In the genomic region with DNA sequence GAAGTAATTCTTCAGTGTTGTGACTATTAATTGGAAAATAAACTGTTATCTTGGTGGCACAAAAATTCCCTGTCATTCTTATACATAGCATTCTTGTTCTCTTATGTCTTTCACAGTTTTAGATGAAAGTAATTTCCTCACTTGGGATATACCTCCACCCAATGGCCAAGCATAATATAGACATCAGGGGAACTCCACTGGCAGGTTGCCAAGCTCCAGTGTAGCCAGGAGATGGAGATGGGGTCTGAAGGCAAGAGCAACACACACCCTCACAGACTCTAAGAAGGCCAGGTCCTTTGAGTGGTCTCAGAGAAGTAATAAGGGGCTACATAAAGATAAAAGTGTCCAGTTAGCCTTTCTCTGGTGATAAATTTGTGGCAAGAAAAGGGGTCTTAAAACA, we compare ENCODE assay signal across 12 mouse cellular contexts. TPM values are rescaled to one million over a fixed set of nuclear protein-coding genes. Genes with fewer than 3 reads are reported as not detected.
A peak's percentile ranks its signal among the peaks of the same experiment; 100 is the strongest.
DNase-seq lines count a peak whose midpoint lies in the region; ATAC-seq and TF ChIP-seq lines count a peak whose summit lies in the region.
"Had no signal": no experiment of that assay in that cellular context is flagged by ENCODE, and none has a peak within 500 bp of the region (broad histone marks: within the 10 kb centered on the region; RNA-seq: fewer than 3 reads in every experiment).

No protein-coding gene starts in this region.

- no peak overlapping the region for H3K4me3 ChIP-seq in kidney, postnatal 0 days (replicated peaks; ENCODE audit: low read depth, low read length)
- H3K4me3 ChIP-seq in kidney, embryonic 14.5 days (ENCODE audit: low read length), result no peak overlapping the region
- H3K4me3 ChIP-seq in limb, embryonic 10.5 days, result no peak overlapping the region
- H3K4me3 ChIP-seq: erythroblast, embryonic 14.5 days; limb, embryonic 15.5 days had no signal

- no peak overlapping the region for H3K27ac ChIP-seq in kidney, postnatal 0 days
- no peak overlapping the region for H3K27ac ChIP-seq in kidney, embryonic 14.5 days (ENCODE audit: low read depth, low read length)
- H3K27ac ChIP-seq in limb, embryonic 10.5 days, result no peak overlapping the region
- H3K27ac ChIP-seq: limb, embryonic 15.5 days had no signal

- no peaks in the 10 kb centered on the region for H3K36me3 ChIP-seq in kidney, postnatal 0 days (ENCODE audit: insufficient read depth, low read length)
- H3K36me3 ChIP-seq in kidney, embryonic 14.5 days (ENCODE audit: control insufficient read depth, insufficient read depth, low read length), result no peaks in the 10 kb centered on the region
- no peaks in the 10 kb centered on the region for H3K36me3 ChIP-seq in limb, embryonic 10.5 days
- H3K36me3 ChIP-seq: limb, embryonic 15.5 days had no signal

- peaks cover 11% of the 10 kb centered on the region; the same call in 1 of the 2 replicates for H3K27me3 ChIP-seq in kidney, postnatal 0 days (ENCODE audit: insufficient read depth, low read length)
- H3K27me3 ChIP-seq in kidney, embryonic 14.5 days (ENCODE audit: control insufficient read depth, insufficient read depth, low read length), result peaks cover 24% of the 10 kb centered on the region
- H3K27me3 ChIP-seq in limb, embryonic 10.5 days (ENCODE audit: low read depth, poor library complexity, severe bottlenecking), result peaks cover 33% of the 10 kb centered on the region

- TF ChIP-seq CTCF in kidney, postnatal 0 days (IDR thresholded peaks at IDR 0.05; ENCODE audit: low read depth), result peak; percentile 61

- H3K9me3 ChIP-seq in kidney, postnatal 0 days (replicated peaks; ENCODE audit: low read length), result no peaks in the 10 kb centered on the region
- no peaks in the 10 kb centered on the region for H3K9me3 ChIP-seq in kidney, embryonic 14.5 days (ENCODE audit: control insufficient read depth, low read length)
- H3K9me3 ChIP-seq in limb, embryonic 10.5 days (replicated peaks), result no peaks in the 10 kb centered on the region
- H3K9me3 ChIP-seq: limb, embryonic 15.5 days had no signal

- no peak overlapping the region for H3K9ac ChIP-seq in kidney, postnatal 0 days (ENCODE audit: low read depth, low read length)
- no peak overlapping the region for H3K9ac ChIP-seq in kidney, embryonic 14.5 days (ENCODE audit: low read depth, low read length)
- H3K9ac ChIP-seq: limb, embryonic 15.5 days had no signal

- DNase-seq in kidney, postnatal 0 days (ENCODE audit: low spot score), result peak; percentile 37
- DNase-seq in forelimb bud, embryonic 11.5 days (ENCODE audit: low read depth, low spot score), result peak; percentile 7
- DNase-seq in limb, embryonic 10.5 days (ENCODE audit: low spot score), result peak; percentile 33
- DNase-seq in right cerebral cortex, postnatal 25 days, result peak; percentile 41
- no peak for DNase-seq in c-Kit-positive CD71-positive TER-119-positive erythroid progenitor cells, embryonic 14.5 days (ENCODE audit: low spot score)
- DNase-seq in natural killer cell, adult 2 months (ENCODE audit: low spot score in 2 of 2), result no peak
- no peak for DNase-seq in ovary, postnatal 14 days (ENCODE audit: low spot score)

- H3K4me1 ChIP-seq in kidney, postnatal 0 days (replicated peaks; ENCODE audit: insufficient read depth, low read length), result no peaks in the 10 kb centered on the region
- no peaks in the 10 kb centered on the region for H3K4me1 ChIP-seq in kidney, embryonic 14.5 days (ENCODE audit: control insufficient read depth, insufficient read depth, low read length)
- H3K4me1 ChIP-seq in limb, embryonic 10.5 days, result peaks cover 8% of the 10 kb centered on the region

- H3K4me2 ChIP-seq in kidney, postnatal 0 days (ENCODE audit: low read length), result no peak overlapping the region
- no peak overlapping the region for H3K4me2 ChIP-seq in kidney, embryonic 14.5 days (replicated peaks; ENCODE audit: low read depth, low read length)
- H3K4me2 ChIP-seq: limb, embryonic 15.5 days had no signal

- no peak for ATAC-seq in kidney, postnatal 0 days (replicated peaks; ENCODE audit: low FRiP score, low read depth)
- ATAC-seq in kidney, embryonic 14.5 days (ENCODE audit: low FRiP score, low TSS enrichment), result no peak
- ATAC-seq: Patski had no signal

RNA-seq across cellular contexts. Expression of a gene that starts 3.2 kb away (rescaled TPM):
- 1.0 and 1.2 TPM in 2 replicates for polyA plus RNA-seq in kidney, postnatal 0 days (2015; fragmentation: Nextera tagmentation; extraction: Ambion mirVana)
- polyA plus RNA-seq in kidney, embryonic 14.5 days (2014; fragmentation: Nextera tagmentation; extraction: Ambion mirVana), result 1.7 and 2.0 TPM in 2 replicates
- polyA plus RNA-seq in limb, embryonic 10.5 days (2016; fragmentation: Nextera tagmentation; extraction: Ambion mirVana), result 1.2 and 2.0 TPM in 2 replicates
- polyA plus RNA-seq: erythroblast, embryonic 14.5 days; Patski; small intestine, adult 2 months had no signal

Comparison
In these comparisons a context has a peak if more than half of its experiments do, and no peak if none do; other contexts are left out.
1. DNase-seq: peak in kidney, postnatal 0 days (single experiment), forelimb bud, embryonic 11.5 days (single experiment), limb, embryonic 10.5 days (single experiment) and right cerebral cortex, postnatal 25 days (single experiment); none in c-Kit-positive CD71-positive TER-119-positive erythroid progenitor cells, embryonic 14.5 days (single experiment), natural killer cell, adult 2 months (0 of 2) and ovary, postnatal 14 days (single experiment).